In the genomic region with DNA sequence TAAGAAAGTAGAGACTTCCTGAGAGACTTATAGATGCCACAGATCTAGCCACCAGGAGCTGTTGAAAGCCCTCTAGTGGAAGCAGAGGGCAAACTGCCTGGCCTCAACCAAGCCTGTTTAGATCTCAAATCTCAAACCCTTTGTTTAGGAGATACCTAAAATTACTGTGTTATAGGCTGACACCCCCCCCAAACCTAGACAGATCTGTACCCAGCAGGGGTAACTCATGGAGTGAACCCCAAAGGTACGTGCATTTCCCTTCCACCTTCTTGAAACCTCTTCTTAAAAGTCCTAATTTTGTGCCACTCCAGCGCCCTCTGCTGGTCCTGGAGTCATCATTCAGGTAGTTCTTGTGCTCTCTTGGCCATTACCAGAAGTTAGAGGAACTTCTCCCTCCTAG, we compare ENCODE assay signal across 7 mouse cellular contexts. TPM values are rescaled to one million over a fixed set of nuclear protein-coding genes. Genes with fewer than 3 reads are reported as not detected.
DNase-seq lines count a peak whose midpoint lies in the region; ATAC-seq and TF ChIP-seq lines count a peak whose summit lies in the region.

No protein-coding gene starts in this region.

- H3K4me3 ChIP-seq in CH12.LX (replicated peaks in 1 of 3; ENCODE audit: low read depth in 2 of 3, low read length in 2 of 3, poor library complexity in 1 of 3), result no peak overlapping the region
- no peak overlapping the region for H3K4me3 ChIP-seq in forebrain, embryonic 12.5 days (replicated peaks)
- H3K4me3 ChIP-seq in midbrain, embryonic 15.5 days, result no peak overlapping the region

- no peak overlapping the region for H3K4me2 ChIP-seq in CH12.LX (ENCODE audit: insufficient read depth, low read depth, poor library complexity, severe bottlenecking)
- H3K4me2 ChIP-seq in forebrain, embryonic 12.5 days, result no peak overlapping the region
- 0 out of 2 replicates have a peak overlapping the region, but pooled peaks have one; percentile 18 for H3K4me2 ChIP-seq in midbrain, embryonic 15.5 days

- TF ChIP-seq RAD21 in CH12.LX (IDR thresholded peaks at IDR 0.05; ENCODE audit: low read depth, low read length), result peak; percentile 53

- H3K27ac ChIP-seq in CH12.LX (ENCODE audit: insufficient read depth, low read depth), result no peak overlapping the region
- no peak overlapping the region for H3K27ac ChIP-seq in forebrain, embryonic 12.5 days
- H3K27ac ChIP-seq in midbrain, embryonic 15.5 days, result peak overlapping the region; percentile 92; the same call in 1 of the 2 replicates

- no peaks in the 10 kb centered on the region for H3K36me3 ChIP-seq in CH12.LX (replicated peaks in 1 of 2; ENCODE audit: control insufficient read depth in 1 of 2, insufficient read depth in 1 of 2, low read length in 1 of 2)
- H3K36me3 ChIP-seq in forebrain, embryonic 12.5 days (replicated peaks), result no peaks in the 10 kb centered on the region
- H3K36me3 ChIP-seq in midbrain, embryonic 15.5 days (replicated peaks), result no peaks in the 10 kb centered on the region

- no peaks in the 10 kb centered on the region for H3K27me3 ChIP-seq in CH12.LX (replicated peaks)
- peaks cover 13% of the 10 kb centered on the region; the same call in 1 of the 2 replicates for H3K27me3 ChIP-seq in forebrain, embryonic 12.5 days
- no peaks in the 10 kb centered on the region for H3K27me3 ChIP-seq in midbrain, embryonic 15.5 days (replicated peaks)

- peak; percentile 71 to 80 for TF ChIP-seq CTCF in CH12.LX (conservative IDR thresholded peaks at IDR 0.05 in 1 of 2, IDR thresholded peaks at IDR 0.05 in 1 of 2; ENCODE audit: low read depth in 2 of 2, low read length in 2 of 2)

- TF ChIP-seq EP300 in CH12.LX (IDR thresholded peaks at IDR 0.05; ENCODE audit: low read length), result no peak

- dilution Hi-C loops in CH12.LX (cut with MboI; ENCODE audit: extremely low pct_ligation_motif_present, extremely low pct_unique_long_range_greater_than_20kb, low sequenced_read_pairs), result no loop called here

- DNase-seq in A20 (ENCODE audit: low read depth, low spot score) (peak; percentile 83), CH12.LX (ENCODE audit: extremely low read depth) (peak; percentile 83)
- peak; percentile 45 for DNase-seq in c-Kit-positive CD71-negative TER-119-negative erythroid progenitor cells, embryonic 14.5 days (ENCODE audit: low read depth)
- peak; percentile 82 to 88 for DNase-seq in layer of hippocampus, postnatal 14 days (ENCODE audit: low spot score in 2 of 2)
- peak; percentile 29 for DNase-seq in thymus, postnatal 0 days (ENCODE audit: low spot score)

- no peak overlapping the region for H3K9ac ChIP-seq in CH12.LX (ENCODE audit: insufficient read depth, low read depth)
- no peak overlapping the region for H3K9ac ChIP-seq in forebrain, embryonic 12.5 days
- no peak overlapping the region for H3K9ac ChIP-seq in midbrain, embryonic 15.5 days

- H3K9me3 ChIP-seq in CH12.LX (replicated peaks; ENCODE audit: low read length), result peaks cover 6% of the 10 kb centered on the region
- no peaks in the 10 kb centered on the region for H3K9me3 ChIP-seq in forebrain, embryonic 12.5 days
- no peaks in the 10 kb centered on the region for H3K9me3 ChIP-seq in midbrain, embryonic 15.5 days

- WGBS in forebrain, embryonic 12.5 days, result 2% methylated on average over 2 of the region's 2 CpGs
- 1% methylated on average over 2 of the region's 2 CpGs for WGBS in midbrain, embryonic 15.5 days

- no peak for TF ChIP-seq POLR2A in CH12.LX (IDR thresholded peaks at IDR 0.05; ENCODE audit: low read depth, low read length)

- H3K79me2 ChIP-seq in CH12.LX (replicated peaks; ENCODE audit: control insufficient read depth, extremely low read depth, insufficient read depth, poor library complexity, severe bottlenecking), result no peaks in the 10 kb centered on the region

- H3K4me1 ChIP-seq in CH12.LX (ENCODE audit: control insufficient read depth in 1 of 2, insufficient read depth in 2 of 2), result no peaks in the 10 kb centered on the region
- peaks cover 20% of the 10 kb centered on the region for H3K4me1 ChIP-seq in forebrain, embryonic 12.5 days
- H3K4me1 ChIP-seq in midbrain, embryonic 15.5 days, result peaks cover 29% of the 10 kb centered on the region

- in situ Hi-C loops in CH12.LX (cut with MboI; ENCODE audit: low pct_ligation_motif_present, low pct_unique_long_range_greater_than_20kb, low sequenced_read_pairs), result no loop called here

- ATAC-seq in forebrain, embryonic 12.5 days (ENCODE audit: low FRiP score), result peak; percentile 27
- ATAC-seq in midbrain, embryonic 15.5 days (replicated peaks), result peak; percentile 8; the same call in 1 of the 2 replicates

TF ChIP-seq in CH12.LX, 34 proteins besides CTCF, POLR2A, EP300 and RAD21:
- TF ChIP-seq SMC3 (IDR thresholded peaks at IDR 0.05; ENCODE audit: low read depth, low read length), result peak; percentile 55
- TF ChIP-seq ETS1 (conservative IDR thresholded peaks at IDR 0.05; ENCODE audit: low read depth, low read length), result no peak

RNA-seq across cellular contexts. Expression of a gene that starts 1.1 kb away (rescaled TPM):
- total RNA-seq in CH12.LX (2012; rRNA removed) (not detected in 2 replicates), CH12.LX (2014; rRNA removed) (not detected in 2 replicates)
- polyA plus RNA-seq in CH12.LX (2012; ENCODE audit: insufficient read length, low read depth), result not detected in 2 replicates
- polyA plus RNA-seq in forebrain, embryonic 12.5 days (2016; fragmentation: Nextera tagmentation; extraction: Ambion mirVana), result 69.3 and 73.7 TPM in 2 replicates
- 100 to 1,000 TPM; 158 TPM for total RNA-seq in layer of hippocampus, postnatal 14 days (2021)
- polyA plus RNA-seq in midbrain, embryonic 15.5 days (2015; fragmentation: Nextera tagmentation; extraction: Ambion mirVana), result 275 and 291 TPM in 2 replicates
- polyA plus RNA-seq in thymus, postnatal 0 days (2015; fragmentation: Nextera tagmentation; extraction: Ambion mirVana), result 0.16 and 0.22 TPM in 2 replicates

Comparison
In these comparisons a context has a peak if more than half of its experiments do, and no peak if none do; other contexts are left out.
1. DNase-seq: peak in every context shown above with its lines; median percentile 85 in layer of hippocampus, postnatal 14 days; 83 in A20; 83 in CH12.LX; 45 in c-Kit-positive CD71-negative TER-119-negative erythroid progenitor cells, embryonic 14.5 days; 29 in thymus, postnatal 0 days.
2. RNA of a gene that starts 1.1 kb away (polyA plus RNA-seq): 275 to 291 TPM in midbrain, embryonic 15.5 days and 69.3 to 73.7 TPM in forebrain, embryonic 12.5 days; 0.16 to 0.22 TPM in thymus, postnatal 0 days and not detected in CH12.LX; every median in the first group is over 10 times any median in the second.